Mouse (Mus musculus): ENCODE results near the gene Lin7b. TPM values are rescaled to one million over a fixed set of nuclear protein-coding genes. Genes with fewer than 3 reads are reported as not detected.

The Lin7b gene
- polyA plus RNA-seq, 1 experiment from 2014 or later, result 70.3 TPM

GRCm38 (mm10) chr7:45369022-45369745 lies 1.2 kb downstream of the Lin7b start:
- no peak for ATAC-seq
- 74% methylated on average over 16 of the region's 16 CpGs for WGBS
- no peaks in the 10 kb centered on the region for H3K9me3 ChIP-seq (ENCODE audit: control insufficient read depth, low read length)
- H3K27me3 ChIP-seq (replicated peaks; ENCODE audit: control insufficient read depth, insufficient read depth, low read length), result peaks cover 5% of the 10 kb centered on the region; the same call in 1 of the 2 replicates
- H3K4me1 ChIP-seq (ENCODE audit: control insufficient read depth, insufficient read depth, low read depth, low read length), result peaks cover 34% of the 10 kb centered on the region
- H3K27ac ChIP-seq (ENCODE audit: low read depth, low read length), result no peak overlapping the region
- peak overlapping the region; percentile 68; the same call in 1 of the 2 replicates for H3K9ac ChIP-seq (ENCODE audit: low read depth, low read length)
- peaks cover 6% of the 10 kb centered on the region for H3K36me3 ChIP-seq (ENCODE audit: control insufficient read depth, insufficient read depth, low read length)
- peak overlapping the region; percentile 91 for H3K4me2 ChIP-seq (ENCODE audit: low read length)
- peak overlapping the region; percentile 54 for H3K4me3 ChIP-seq (ENCODE audit: low read length)

GRCm38 (mm10) chr7:45368178-45368577 lies 2.2 kb downstream of the Lin7b start:
- H3K9ac ChIP-seq (ENCODE audit: low read depth, low read length), result peak overlapping the region; percentile 70
- no peaks in the 10 kb centered on the region; the same call in 1 of the 2 replicates for H3K36me3 ChIP-seq (ENCODE audit: control insufficient read depth, insufficient read depth, low read length)
- no peak overlapping the region; the same call in 1 of the 2 replicates for H3K27ac ChIP-seq (ENCODE audit: low read depth, low read length)
- ATAC-seq, result no peak
- 81% methylated on average over 12 of the region's 15 CpGs for whole genome bisulfite sequencing
- no peaks in the 10 kb centered on the region for H3K9me3 ChIP-seq (ENCODE audit: control insufficient read depth, low read length)
- H3K4me1 ChIP-seq (ENCODE audit: control insufficient read depth, insufficient read depth, low read depth, low read length), result peaks cover 36% of the 10 kb centered on the region
- H3K4me3 ChIP-seq (ENCODE audit: low read length), result peak overlapping the region; percentile 87
- peaks cover 5% of the 10 kb centered on the region; the same call in 1 of the 2 replicates for H3K27me3 ChIP-seq (replicated peaks; ENCODE audit: control insufficient read depth, insufficient read depth, low read length)
- peak overlapping the region; percentile 74 for H3K4me2 ChIP-seq (ENCODE audit: low read length)

- Histone ChIP-seq H3K4me1 (ENCODE audit: control insufficient read depth, insufficient read depth, low read depth, low read length) (peaks cover 37% of the 10 kb centered on the region), H3K27me3 (replicated peaks; ENCODE audit: control insufficient read depth, insufficient read depth, low read length) (peaks cover 5% of the 10 kb centered on the region; the same call in 1 of the 2 replicates), H3K9ac (ENCODE audit: low read depth, low read length) (peak overlapping the region; percentile 96), H3K27ac (ENCODE audit: low read depth, low read length) (peak overlapping the region; percentile 79), H3K36me3 (ENCODE audit: control insufficient read depth, insufficient read depth, low read length) (no peaks in the 10 kb centered on the region), H3K4me2 (ENCODE audit: low read length) (peak overlapping the region; percentile 75), H3K9me3 (ENCODE audit: control insufficient read depth, low read length) (no peaks in the 10 kb centered on the region), H3K4me3 (ENCODE audit: low read length) (peak overlapping the region; percentile 87)
- WGBS, result under 1% methylated on average over 66 of the region's 70 CpGs
- peak; percentile 86 for ATAC-seq
These were observed 3.1 kb downstream of the Lin7b start for GRCm38 (mm10) chr7:45367020-45367880.

- peaks cover 43% of the 10 kb centered on the region for H3K4me1 ChIP-seq (ENCODE audit: control insufficient read depth, insufficient read depth, low read depth, low read length)
- 0% methylated on average over 9 of the region's 26 CpGs for WGBS
- H3K9me3 ChIP-seq (ENCODE audit: control insufficient read depth, low read length), result no peaks in the 10 kb centered on the region
- H3K36me3 ChIP-seq (ENCODE audit: control insufficient read depth, insufficient read depth, low read length), result no peaks in the 10 kb centered on the region
- peak within 1 kb of the TSS; percentile 87 for H3K4me3 ChIP-seq (ENCODE audit: low read length)
- peaks cover 5% of the 10 kb centered on the region; the same call in 1 of the 2 replicates for H3K27me3 ChIP-seq (replicated peaks; ENCODE audit: control insufficient read depth, insufficient read depth, low read length)
- H3K27ac ChIP-seq (ENCODE audit: low read depth, low read length), result peak within 1 kb of the TSS; percentile 79
- ATAC-seq, result peak; percentile 43
- H3K4me2 ChIP-seq (ENCODE audit: low read length), result peak within 1 kb of the TSS; percentile 75
- H3K9ac ChIP-seq (ENCODE audit: low read depth, low read length), result peak within 1 kb of the TSS; percentile 96
These were observed 3.7 kb downstream of the Lin7b start, which contains the start of gene Ppfia3 for GRCm38 (mm10) chr7:45366652-45367019. Gene Ppfia3 (minus strand): TSS chr7:45367019.

- ATAC-seq, result no peak
- H3K27me3 ChIP-seq (replicated peaks; ENCODE audit: control insufficient read depth, insufficient read depth, low read length), result peaks cover 5% of the 10 kb centered on the region; the same call in 1 of the 2 replicates
- 3% methylated on average over 32 of the region's 35 CpGs for WGBS
These were observed 4.4 kb downstream of the Lin7b start for GRCm38 (mm10) chr7:45365742-45366651.

GRCm38 (mm10) chr7:45363983-45364382 lies 6.4 kb downstream of the Lin7b start:
- no peak for ATAC-seq
- H3K36me3 ChIP-seq (ENCODE audit: control insufficient read depth, insufficient read depth, low read length), result peaks cover 4% of the 10 kb centered on the region
- peaks cover 2% of the 10 kb centered on the region; the same call in 1 of the 2 replicates for H3K27me3 ChIP-seq (replicated peaks; ENCODE audit: control insufficient read depth, insufficient read depth, low read length)
- no peak overlapping the region for H3K4me2 ChIP-seq (ENCODE audit: low read length)
- no peaks in the 10 kb centered on the region for H3K9me3 ChIP-seq (ENCODE audit: control insufficient read depth, low read length)
- H3K27ac ChIP-seq (ENCODE audit: low read depth, low read length), result no peak overlapping the region
- no peak overlapping the region for H3K9ac ChIP-seq (ENCODE audit: low read depth, low read length)
- 93% methylated on average over 2 of the region's 2 CpGs for WGBS
- no peak overlapping the region for H3K4me3 ChIP-seq (ENCODE audit: low read length)
- peaks cover 35% of the 10 kb centered on the region for H3K4me1 ChIP-seq (ENCODE audit: control insufficient read depth, insufficient read depth, low read depth, low read length)

More at GRCm38 (mm10) chr7:45365742-45366651, 4.4 kb downstream of the Lin7b start:
- Histone ChIP-seq H3K4me2 (ENCODE audit: low read length) (peak overlapping the region; percentile 75), H3K9me3 (ENCODE audit: control insufficient read depth, low read length) (no peaks in the 10 kb centered on the region), H3K36me3 (ENCODE audit: control insufficient read depth, insufficient read depth, low read length) (no peaks in the 10 kb centered on the region), H3K4me3 (ENCODE audit: low read length) (peak overlapping the region; percentile 87), H3K27ac (ENCODE audit: low read depth, low read length) (peak overlapping the region; percentile 79), H3K4me1 (ENCODE audit: control insufficient read depth, insufficient read depth, low read depth, low read length) (peaks cover 47% of the 10 kb centered on the region), H3K9ac (ENCODE audit: low read depth, low read length) (peak overlapping the region; percentile 96)

GRCm38 (mm10) chr7:45362801-45363200 lies 7.6 kb downstream of the Lin7b start:
- no peak for ATAC-seq
- Histone ChIP-seq H3K4me3 (ENCODE audit: low read length) (no peak overlapping the region), H3K4me2 (ENCODE audit: low read length) (no peak overlapping the region)

GRCm38 (mm10) chr7:45361243-45361804 lies 9.1 kb downstream of the Lin7b start:
- peak overlapping the region; percentile 95 for H3K4me2 ChIP-seq (ENCODE audit: low read length)
- 1% methylated on average over 43 of the region's 43 CpGs for WGBS
- H3K4me1 ChIP-seq (ENCODE audit: control insufficient read depth, insufficient read depth, low read depth, low read length), result peaks cover 28% of the 10 kb centered on the region
- peak overlapping the region; percentile 76 for H3K9ac ChIP-seq (ENCODE audit: low read depth, low read length)
- no peaks in the 10 kb centered on the region for H3K27me3 ChIP-seq (replicated peaks; ENCODE audit: control insufficient read depth, insufficient read depth, low read length)
- H3K27ac ChIP-seq (ENCODE audit: low read depth, low read length), result peak overlapping the region; percentile 77
- ATAC-seq, result peak; percentile 91
- H3K4me3 ChIP-seq (ENCODE audit: low read length), result peak overlapping the region; percentile 54
- peaks cover 12% of the 10 kb centered on the region for H3K36me3 ChIP-seq (ENCODE audit: control insufficient read depth, insufficient read depth, low read length)
- no peaks in the 10 kb centered on the region for H3K9me3 ChIP-seq (ENCODE audit: control insufficient read depth, low read length)

More at GRCm38 (mm10) chr7:45362801-45363200, 7.6 kb downstream of the Lin7b start:
- H3K4me1 ChIP-seq (ENCODE audit: control insufficient read depth, insufficient read depth, low read depth, low read length), result peaks cover 29% of the 10 kb centered on the region
- H3K36me3 ChIP-seq (ENCODE audit: control insufficient read depth, insufficient read depth, low read length), result peaks cover 5% of the 10 kb centered on the region
- H3K27ac ChIP-seq (ENCODE audit: low read depth, low read length), result no peak overlapping the region
- no peaks in the 10 kb centered on the region for H3K9me3 ChIP-seq (ENCODE audit: control insufficient read depth, low read length)
- WGBS, result 7% methylated on average over 13 of the region's 13 CpGs
- H3K9ac ChIP-seq (ENCODE audit: low read depth, low read length), result no peak overlapping the region
- H3K27me3 ChIP-seq (replicated peaks; ENCODE audit: control insufficient read depth, insufficient read depth, low read length), result no peaks in the 10 kb centered on the region

All from hindbrain, embryonic 16.5 days (tissue).